Mouse (Mus musculus) adrenal gland, adult 18-20 months (tissue): Measurements from ENCODE around the gene Glrp1. TPM values are rescaled to one million over a fixed set of nuclear protein-coding genes. Genes with fewer than 3 reads are reported as not detected.

Source experiments
- DNase-seq, 2 experiments: peaks; one replicate each; pipeline ENCODE4 v3.0.0; 2021 to 2022; ENCODE audit warnings: low spot score in 2 of 2
- long read RNA-seq, 2 experiments: library from polyadenylated mRNA; stranded (forward); transcript quantifications; one replicate each; pipeline ENCODE4 v2.0.0; 2021
- total RNA-seq, 2 experiments: library from RNA; stranded (reverse); gene quantifications; 1 replicate in 1 of 2; 2 replicates in 1 of 2; pipeline ENCODE4 v1.2.3; 2021

The Glrp1 gene
- not detected for total RNA-seq
- long read RNA-seq, experiment 1 = 0 reads
- long read RNA-seq, experiment 2 = 0 reads

GRCm38 (mm10) chr1:88509789-88510188 is at the start of gene Glrp1:
TSS of gene Glrp1 (minus strand) at chr1:88510066.
- DNase-seq = no peak

DNA sequence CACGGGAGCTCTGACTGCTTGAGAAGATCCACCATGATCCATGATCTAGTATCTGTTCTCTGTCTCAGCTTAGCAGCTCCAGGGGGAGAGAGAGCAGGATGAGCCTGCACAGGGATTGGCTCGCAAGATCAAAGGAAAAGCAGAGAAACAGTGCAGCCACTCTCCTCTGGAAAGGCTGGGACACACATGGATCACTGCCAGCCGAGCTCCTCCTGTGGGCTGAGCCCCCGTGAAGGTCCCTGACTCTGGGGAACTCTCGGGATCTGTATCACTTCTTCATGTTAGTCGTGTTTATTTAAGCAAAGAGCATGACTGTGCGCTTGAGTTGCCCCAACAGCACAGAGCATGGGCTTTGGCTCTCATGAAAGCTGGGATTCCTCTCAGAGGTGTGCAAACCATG is 49.4 kb upstream of the Glrp1 start:
- peak; percentile 29 to 48 for DNase-seq

DNA sequence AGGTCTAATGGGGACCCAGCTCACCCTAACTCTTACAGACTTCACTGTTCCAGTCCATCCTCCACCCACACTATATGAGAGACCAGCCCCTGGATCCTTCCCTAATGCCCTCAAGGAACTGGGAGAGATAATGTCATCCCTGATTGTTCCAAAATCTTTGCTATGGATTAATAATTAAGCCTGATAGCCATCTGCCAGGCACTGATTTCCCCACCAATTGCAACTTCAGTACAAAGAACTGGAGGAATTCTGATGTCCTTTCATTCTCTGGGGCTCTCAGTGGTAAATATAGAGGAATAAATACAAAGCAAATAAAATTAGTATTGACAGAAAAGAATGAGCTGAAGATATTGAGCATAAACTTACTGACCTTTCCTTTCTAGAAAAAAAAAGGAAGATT is 48.9 kb upstream of the Glrp1 start:
- DNase-seq = no peak

GRCm38 (mm10) chr1:88556401-88556800 is 46.5 kb upstream of the Glrp1 start:
- no peak for DNase-seq

DNA sequence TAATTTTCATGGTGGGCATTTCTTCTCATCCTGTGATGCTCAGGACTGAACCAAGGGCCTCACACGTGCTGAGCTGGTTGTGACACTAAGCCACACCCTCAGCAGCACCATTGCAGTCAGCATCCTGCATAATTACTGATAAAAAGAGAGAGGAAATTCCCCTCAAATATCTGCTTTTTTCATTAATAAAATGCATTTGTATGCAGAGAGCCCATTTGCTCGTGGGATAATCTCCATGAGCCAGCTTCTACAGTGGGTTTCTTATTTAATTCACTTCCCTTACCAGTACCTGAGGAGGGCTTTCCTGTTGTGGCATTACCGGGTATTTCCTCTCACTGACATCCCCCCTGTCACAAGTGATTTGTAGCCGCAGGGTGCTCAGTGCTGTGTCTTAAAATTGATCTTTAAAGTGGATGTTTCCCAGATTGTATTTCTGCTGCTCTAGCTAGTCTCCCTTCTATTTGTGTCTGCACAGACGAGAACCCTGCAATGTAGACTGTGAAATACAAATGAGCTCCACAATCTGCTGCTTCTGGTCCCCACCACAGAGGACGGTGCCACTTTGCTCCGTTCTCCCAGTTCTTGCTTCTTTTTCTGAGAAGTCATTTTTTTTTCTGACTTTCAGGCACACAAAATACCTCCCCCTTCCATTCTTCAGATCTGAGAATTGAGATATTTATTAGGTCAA is 43.8 kb upstream of the Glrp1 start:
- no peak for DNase-seq

DNA sequence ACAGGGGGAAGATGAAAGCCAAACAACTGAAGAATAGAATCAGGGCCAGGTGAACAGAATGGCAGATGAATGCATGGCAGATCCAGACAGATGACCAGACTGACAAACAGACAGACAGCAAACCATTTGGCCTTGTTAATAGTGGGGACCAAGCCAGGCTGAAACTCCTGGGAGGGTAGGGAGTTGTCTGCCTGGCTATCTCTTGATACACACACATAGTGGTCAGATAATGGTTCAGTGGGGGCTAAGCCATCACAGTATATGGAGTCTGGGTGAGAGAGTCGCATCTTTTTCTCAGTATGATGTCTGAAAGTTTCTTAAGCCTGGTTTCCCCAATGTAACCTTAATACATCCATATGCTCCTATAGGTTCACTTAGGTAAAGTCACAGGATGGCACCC is 39.4 kb upstream of the Glrp1 start:
- no peak for DNase-seq

- DNase-seq = no peak
Measured at GRCm38 (mm10) chr1:88547172-88547571, 37.3 kb upstream of the Glrp1 start.

DNA sequence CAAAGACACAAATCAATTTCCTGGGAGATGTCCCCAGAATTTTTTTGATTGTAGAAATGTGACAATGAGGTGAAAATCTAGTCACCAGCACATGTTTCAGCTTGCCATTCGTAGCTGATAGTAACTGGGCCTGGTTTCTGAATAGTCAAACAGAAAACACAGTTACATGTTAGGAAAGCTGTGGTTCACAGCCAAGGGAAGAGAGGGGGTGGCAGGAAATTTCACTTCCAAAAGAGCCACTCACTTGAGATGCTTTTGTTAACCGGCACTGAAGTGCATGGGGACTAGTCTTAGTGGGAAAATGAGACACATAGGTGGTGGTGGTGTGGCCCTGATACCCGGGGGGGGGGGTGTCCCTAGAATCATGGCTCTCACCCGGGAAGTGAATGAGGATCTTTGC is 33.7 kb upstream of the Glrp1 start:
- DNase-seq = no peak

DNA sequence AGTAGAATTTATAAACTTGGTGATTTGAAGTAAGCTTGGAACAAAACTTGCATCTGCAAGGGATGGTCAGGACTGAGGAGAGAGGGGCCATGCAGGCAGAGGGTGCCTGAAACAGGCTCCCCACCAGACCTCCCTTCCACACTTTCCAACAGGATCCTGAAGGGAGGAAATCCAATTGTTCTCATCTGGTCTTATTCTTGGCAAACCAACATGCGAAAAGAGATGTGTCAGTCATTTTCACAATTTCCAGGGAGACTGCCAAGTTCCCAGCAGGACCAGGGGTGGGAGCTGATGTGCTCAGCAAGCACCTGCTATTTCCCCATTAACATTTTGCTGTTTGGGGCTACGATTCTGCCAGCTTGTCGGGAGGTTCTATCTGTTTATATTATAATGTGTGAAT is 30.0 kb upstream of the Glrp1 start:
- no peak for DNase-seq

DNA sequence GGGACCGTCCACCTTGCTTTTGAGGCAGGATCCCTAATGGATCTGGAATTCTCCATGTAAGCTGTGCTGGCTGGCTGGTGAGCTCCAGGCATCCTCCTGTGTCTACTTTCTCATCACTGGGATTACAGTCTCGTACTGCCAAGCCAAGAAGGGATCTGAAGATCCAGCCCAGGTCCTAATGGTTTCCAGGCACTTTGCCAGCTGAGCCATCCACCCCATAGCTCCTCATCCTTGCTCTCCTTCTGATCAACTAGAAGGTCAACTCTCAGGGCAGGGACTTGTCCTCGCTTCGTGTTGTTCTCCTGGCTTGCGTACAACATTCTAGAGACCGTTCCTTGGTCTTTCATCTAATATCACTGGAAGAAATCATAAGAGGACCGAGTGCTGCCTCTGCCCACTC is 29.4 kb upstream of the Glrp1 start:
- DNase-seq = no peak

GRCm38 (mm10) chr1:88536308-88536707 is 26.4 kb upstream of the Glrp1 start:
- no peak for DNase-seq

DNA sequence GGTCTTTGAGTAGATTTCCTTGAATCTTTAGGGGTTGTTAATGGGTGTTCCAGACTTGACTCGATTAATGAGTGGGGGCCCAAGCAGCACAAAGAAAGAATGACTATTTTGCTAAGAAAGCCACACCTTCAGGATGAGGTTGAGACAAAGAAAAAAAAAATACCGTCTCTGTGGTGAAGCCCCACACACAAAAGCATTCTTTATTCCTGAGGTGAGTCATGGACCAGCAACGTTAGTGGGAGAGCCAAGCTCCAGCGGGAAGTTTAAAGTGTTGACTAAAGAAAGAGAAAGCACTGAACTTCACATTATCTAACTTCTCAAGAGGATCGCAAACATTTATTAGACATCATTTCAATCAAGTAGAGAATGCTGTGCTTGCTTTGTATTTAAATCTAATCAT is 24.2 kb upstream of the Glrp1 start:
- DNase-seq = no peak

GRCm38 (mm10) chr1:88526161-88526560 is 16.3 kb upstream of the Glrp1 start:
- no peak for DNase-seq

- DNase-seq = no peak
Measured at GRCm38 (mm10) chr1:88525622-88526021, 15.8 kb upstream of the Glrp1 start.

DNA sequence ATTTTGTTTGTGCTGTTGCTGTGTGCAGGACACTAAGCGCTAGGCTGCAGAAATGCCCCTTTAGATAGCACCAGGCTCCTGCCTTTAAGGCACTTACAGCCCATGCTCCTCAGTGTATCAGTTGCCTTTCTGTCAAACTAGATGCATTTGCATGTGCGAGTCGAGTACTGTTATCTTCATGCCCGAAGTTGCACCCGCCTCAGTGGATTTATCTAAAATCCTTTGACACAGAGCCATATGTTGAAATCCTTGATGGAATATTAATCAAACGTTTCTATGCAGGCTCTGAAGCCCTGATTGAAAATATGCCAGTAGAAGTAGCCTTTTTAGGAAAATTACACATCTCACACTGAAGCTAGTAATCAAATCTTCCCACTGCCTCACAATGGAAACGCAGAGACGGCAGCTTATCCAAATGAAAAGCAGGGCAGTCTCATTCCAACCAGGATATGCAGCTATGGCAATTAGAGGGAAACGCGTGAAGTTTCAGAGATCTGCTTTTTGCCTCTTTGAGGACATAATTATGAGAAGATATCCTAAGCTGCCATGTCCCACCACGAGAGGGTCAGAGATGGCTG is 11.4 kb upstream of the Glrp1 start:
- DNase-seq = no peak

DNA sequence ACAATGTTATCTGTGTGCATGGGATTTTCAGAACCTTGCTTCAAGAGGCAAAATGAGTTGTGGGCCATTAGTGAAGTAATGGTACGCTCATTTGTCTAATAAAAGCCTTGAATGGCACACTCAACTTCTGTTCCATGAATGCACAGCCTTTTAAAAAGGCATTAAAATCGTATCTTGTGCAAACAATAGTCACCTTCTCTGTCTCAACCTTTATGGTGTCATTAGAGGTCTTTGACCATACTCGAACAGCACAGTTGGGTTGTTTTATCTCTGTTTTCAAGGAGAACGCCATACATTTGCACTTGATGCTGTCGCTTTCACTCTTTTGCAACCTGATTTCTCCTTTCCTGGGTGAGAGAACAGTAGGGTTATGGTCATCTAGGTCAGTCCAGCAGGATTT is 3.7 kb upstream of the Glrp1 start:
- DNase-seq = no peak

GRCm38 (mm10) chr1:88507886-88508285 is 2.0 kb downstream of the Glrp1 start:
- no peak for DNase-seq

DNA sequence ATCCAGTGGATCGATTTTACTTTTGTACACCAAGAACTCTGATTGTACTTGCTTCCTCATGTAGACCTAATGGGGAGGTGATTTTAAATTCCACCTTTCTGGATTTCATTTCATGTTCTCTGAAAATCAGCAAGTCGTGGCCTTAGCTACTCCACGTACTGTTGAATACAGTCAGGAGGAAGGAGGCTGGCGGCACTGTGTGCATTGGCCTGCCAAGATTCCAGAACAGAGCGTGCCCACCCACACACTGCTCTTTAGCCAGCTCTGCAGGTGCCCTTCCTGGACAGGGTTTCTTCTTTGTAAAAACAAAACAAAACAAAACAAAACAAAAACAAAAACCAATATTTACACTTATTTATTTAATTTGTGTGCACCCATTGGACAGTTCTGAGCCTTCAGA is 2.7 kb downstream of the Glrp1 start:
- no peak for DNase-seq

DNA sequence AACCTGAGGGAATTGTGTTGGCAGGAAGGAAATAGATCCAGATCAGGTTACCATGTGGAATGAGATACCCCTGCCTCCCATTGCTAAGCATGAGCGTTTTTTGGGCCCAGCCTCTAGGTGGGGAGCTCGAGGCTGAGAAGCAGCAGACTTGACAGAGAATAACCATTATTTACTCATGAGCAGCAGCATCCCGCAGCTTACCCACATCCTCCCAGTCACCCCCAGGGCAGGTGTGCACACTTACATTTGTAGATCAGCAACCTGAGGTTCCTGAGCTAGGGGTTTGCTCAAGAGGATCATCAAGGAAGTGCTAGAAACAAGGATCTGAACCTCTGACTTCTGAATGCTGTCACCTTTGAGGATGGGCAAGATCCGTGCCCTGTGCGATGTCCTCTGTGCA is 3.5 kb downstream of the Glrp1 start:
- DNase-seq = no peak

GRCm38 (mm10) chr1:88505697-88506096 is 4.2 kb downstream of the Glrp1 start:
- no peak for DNase-seq

DNA sequence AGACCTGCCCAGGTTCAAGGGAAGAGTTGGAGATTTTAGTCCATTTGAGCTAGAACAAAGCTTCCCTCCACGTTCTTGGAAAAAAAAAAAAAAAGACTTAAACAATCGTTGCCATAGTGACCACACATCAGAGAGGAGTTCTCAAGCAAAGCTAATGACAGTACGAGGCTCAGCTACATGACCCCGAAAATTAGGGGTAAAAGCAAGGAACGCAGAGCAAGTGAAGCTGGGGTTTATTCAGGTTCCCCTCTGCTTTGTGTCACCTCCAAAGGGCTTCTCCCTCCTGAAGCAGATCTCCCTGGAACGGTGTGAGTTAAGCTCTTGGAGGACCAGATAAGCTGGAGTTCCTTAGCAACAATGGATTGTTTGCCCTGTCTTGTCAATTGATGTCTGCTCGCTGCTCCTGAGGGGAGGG is 5.3 kb downstream of the Glrp1 start:
- DNase-seq = no peak

DNA sequence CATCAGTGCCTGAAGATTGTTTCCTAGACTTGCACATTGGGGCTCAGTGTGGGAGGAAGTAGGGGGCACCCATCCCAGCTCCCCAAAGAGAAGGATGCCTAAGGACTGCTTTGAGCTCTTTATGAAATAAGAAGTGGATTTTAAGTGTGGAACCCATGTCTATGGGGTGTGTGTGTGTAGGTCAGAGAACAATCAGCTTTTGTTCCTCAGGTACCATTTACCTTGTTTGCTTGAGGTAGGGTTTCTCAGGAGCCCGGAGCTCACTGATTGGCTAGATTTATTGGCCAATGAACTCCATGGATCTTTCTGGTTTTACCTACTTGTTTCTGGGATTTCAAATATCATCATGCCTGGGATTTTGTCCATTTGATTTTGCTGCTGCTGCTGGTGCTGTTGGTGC is 7.0 kb downstream of the Glrp1 start:
- DNase-seq = no peak

- DNase-seq = no peak
Measured at GRCm38 (mm10) chr1:88499230-88499737, 10.6 kb downstream of the Glrp1 start.
